Mouse (Mus musculus): ENCODE results near the gene Negr1.

DNA sequence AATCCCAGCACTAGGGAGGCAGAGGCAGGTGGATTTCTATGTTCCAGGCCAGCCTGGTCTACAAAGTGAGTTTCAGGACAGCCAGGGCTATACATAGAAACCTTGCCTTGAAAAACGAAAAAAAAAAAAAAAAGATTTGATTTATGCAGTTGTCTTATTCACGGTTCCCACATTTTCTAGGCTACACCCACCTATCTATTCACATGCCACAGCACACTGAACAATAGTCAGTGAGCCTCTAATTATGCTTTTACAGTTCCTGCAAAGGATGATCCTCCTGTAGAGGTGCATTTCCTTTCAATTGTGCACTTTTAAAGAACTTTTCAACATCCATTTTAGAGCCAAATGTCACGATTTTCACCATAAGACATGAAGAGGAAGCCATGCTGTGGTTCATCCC is 177.9 kb downstream of the Negr1 start:
- TF ChIP-seq ZMIZ1 (IDR thresholded peaks at IDR 0.05; ENCODE audit: low read depth, low read length) (no peak), CTCF (conservative IDR thresholded peaks at IDR 0.05 in 1 of 2, IDR thresholded peaks at IDR 0.05 in 1 of 2; ENCODE audit: low read depth in 2 of 2, low read length in 2 of 2) (no peak), POLR2A (IDR thresholded peaks at IDR 0.05; ENCODE audit: low read depth, low read length) (no peak), BHLHE40 (IDR thresholded peaks at IDR 0.05; ENCODE audit: low read depth, low read length) (no peak), RCOR1 (conservative IDR thresholded peaks at IDR 0.05; ENCODE audit: low read depth, low read length) (no peak), ETS1 (conservative IDR thresholded peaks at IDR 0.05; ENCODE audit: low read depth, low read length) (no peak), NELFE (IDR thresholded peaks at IDR 0.05; ENCODE audit: low read depth, low read length) (no peak), NRF1 (IDR thresholded peaks at IDR 0.05; ENCODE audit: low read depth, low read length) (no peak), SIN3A (IDR thresholded peaks at IDR 0.05; ENCODE audit: low read length) (no peak), EP300 (IDR thresholded peaks at IDR 0.05; ENCODE audit: low read length) (no peak)
